Mouse (Mus musculus) MEL (cell line): ENCODE results near the gene Art3.

Experiments
- CHD2 ChIP-seq: IDR thresholded peaks from 2 replicates; pipeline ENCODE4 v1.6.1; 2011; ENCODE audit warnings: low read length, improper control_type of control experiment
- CTCF ChIP-seq, 3 experiments: IDR thresholded peaks in 2 of 3; conservative IDR thresholded peaks in 1 of 3; 2 replicates each; pipeline ENCODE4 v1.5.1; 2011 to 2012; ENCODE audit warnings: low read length in 3 of 3, low read depth in 2 of 3, mild to moderate bottlenecking in 2 of 3, improper control_type of control experiment in 1 of 3, inconsistent platforms in 1 of 3, mixed read lengths in 1 of 3, moderate library complexity in 1 of 3; ENCODE audit not compliant: control insufficient read depth in 1 of 3, insufficient read depth in 1 of 3, poor library complexity in 1 of 3, severe bottlenecking in 1 of 3
- ELF1 ChIP-seq: IDR thresholded peaks from 2 replicates; pipeline ENCODE4 v1.6.1; 2014; ENCODE audit warnings: low read depth, mild to moderate bottlenecking, inconsistent platforms, low read length, improper control_type of control experiment, moderate library complexity
- MEF2A ChIP-seq: IDR thresholded peaks from 2 replicates; pipeline ENCODE4 v1.6.1; 2014; ENCODE audit warnings: low read depth, mild to moderate bottlenecking, inconsistent platforms, low read length, improper control_type of control experiment; ENCODE audit not compliant: poor library complexity, insufficient replicate concordance, severe bottlenecking; ENCODE audit errors: extremely low read depth
- POLR2A ChIP-seq, 2 experiments: IDR thresholded peaks; 2 replicates each; pipeline ENCODE4 v1.6.1; 2011 to 2012; ENCODE audit warnings: low read length in 2 of 2, mild to moderate bottlenecking in 2 of 2, control low read depth in 1 of 2, improper control_type of control experiment in 1 of 2, low read depth in 1 of 2, moderate library complexity in 1 of 2; ENCODE audit not compliant: control insufficient read depth in 1 of 2, insufficient read depth in 1 of 2, poor library complexity in 1 of 2
- USF2 ChIP-seq, 2 experiments: IDR thresholded peaks; 2 replicates each; pipeline ENCODE4 v1.6.1; 2011 to 2012; ENCODE audit warnings: improper control_type of control experiment in 2 of 2, low read length in 2 of 2, borderline replicate concordance in 1 of 2, inconsistent platforms in 1 of 2, low read depth in 1 of 2, mild to moderate bottlenecking in 1 of 2; ENCODE audit not compliant: insufficient read depth in 1 of 2
- ZMIZ1 ChIP-seq: IDR thresholded peaks from 2 replicates; pipeline ENCODE4 v1.6.1; 2012; ENCODE audit warnings: low read depth, mild to moderate bottlenecking, inconsistent platforms, low read length, improper control_type of control experiment, moderate library complexity

GRCm38 (mm10) chr5:92327929-92328328, 3.7 kb upstream of the Art3 start, which contains the start of gene Cxcl9:
- no peak for TF ChIP-seq CTCF (IDR thresholded peaks at IDR 0.05 in 2 of 3, conservative IDR thresholded peaks at IDR 0.05 in 1 of 3; ENCODE audit: control insufficient read depth in 1 of 3, insufficient read depth in 1 of 3, low read depth in 2 of 3, low read length in 3 of 3, poor library complexity in 1 of 3, severe bottlenecking in 1 of 3)
- TF ChIP-seq ELF1: no peak
- TF ChIP-seq ZMIZ1: no peak
- TF ChIP-seq MEF2A: no peak
- TF ChIP-seq POLR2A (IDR thresholded peaks at IDR 0.05; ENCODE audit: control insufficient read depth in 1 of 2, insufficient read depth in 1 of 2, low read depth in 1 of 2, low read length in 2 of 2, poor library complexity in 1 of 2): no peak
- TF ChIP-seq CHD2: no peak
- no peak for TF ChIP-seq USF2 (IDR thresholded peaks at IDR 0.05; ENCODE audit: borderline replicate concordance in 1 of 2, insufficient read depth in 1 of 2, low read depth in 1 of 2, low read length in 2 of 2)
